Mouse (Mus musculus) olfactory bulb, adult 2 months (tissue): ENCODE measurements at regions not wholly inside any gene's neighbourhood (a gene's known extent, or its start where the extent isn't known, plus 50 kb on each side); places are given as distances from the start of the nearest gene placed in this dataset.
A peak's percentile ranks its signal among the peaks of the same experiment; 100 is the strongest.

Experiments used
- H3K27ac ChIP-seq: fragments of 200-500 bp; 2 replicates; pipeline ENCODE4 v1.5.1; 2012; ENCODE audit warnings: low read depth, low read length; ENCODE audit not compliant: insufficient read depth
- H3K4me1 ChIP-seq: fragments of 200-500 bp; 2 replicates; pipeline ENCODE4 v1.6.1; 2012; ENCODE audit warnings: low read length; ENCODE audit not compliant: control insufficient read depth, insufficient read depth
- H3K4me3 ChIP-seq: fragments of 200-500 bp; 2 replicates; pipeline ENCODE4 v1.5.1; 2012; ENCODE audit warnings: mild to moderate bottlenecking, low read depth, low read length, moderate library complexity; ENCODE audit not compliant: insufficient read depth
- CTCF ChIP-seq: fragments of 200-500 bp; IDR thresholded peaks from 2 replicates; pipeline ENCODE4 v1.5.1; 2012; ENCODE audit warnings: low read depth, mild to moderate bottlenecking, low read length, moderate library complexity; ENCODE audit not compliant: insufficient read depth
- POLR2A ChIP-seq: fragments of 200-500 bp; IDR thresholded peaks from 2 replicates; pipeline ENCODE4 v1.6.1; 2012; ENCODE audit warnings: mild to moderate bottlenecking, low read depth, low read length, moderate library complexity; ENCODE audit not compliant: insufficient read depth
- WGBS: fragments of 180-500 bp; shearing (Covaris S2); methylation state at CpG from one replicate; pipeline ENCODE4 v1.1.7; 2018; 5-methylcytosine and 5-hydroxymethylcytosine counted together

DNA sequence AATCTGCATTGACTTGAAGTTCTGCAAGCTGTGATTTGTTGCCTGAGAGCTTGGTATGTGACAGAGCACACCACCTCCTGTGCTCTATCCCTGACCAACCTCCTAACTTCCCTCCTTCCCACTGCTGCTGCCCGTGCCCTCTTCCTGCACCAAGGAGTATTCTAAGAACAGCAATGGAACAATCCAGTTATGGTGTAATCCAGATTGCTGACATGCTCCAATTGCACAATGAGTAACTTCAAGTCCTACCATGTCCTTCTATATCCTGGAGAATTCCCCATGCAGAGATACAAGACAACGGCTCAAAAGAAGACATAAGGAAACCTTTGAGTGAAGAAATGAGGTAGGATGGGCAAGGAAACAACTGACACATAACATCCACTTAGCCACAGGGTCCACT, 235.5 kb downstream of the Rfpl4b start:
- TF ChIP-seq CTCF = no peak
- no peak for TF ChIP-seq POLR2A
- no peak overlapping the region for H3K27ac ChIP-seq
- H3K4me3 ChIP-seq = no peak overlapping the region
- WGBS = 95% methylated on average over 2 of the region's 2 CpGs
- H3K4me1 ChIP-seq = no peaks in the 10 kb centered on the region

DNA sequence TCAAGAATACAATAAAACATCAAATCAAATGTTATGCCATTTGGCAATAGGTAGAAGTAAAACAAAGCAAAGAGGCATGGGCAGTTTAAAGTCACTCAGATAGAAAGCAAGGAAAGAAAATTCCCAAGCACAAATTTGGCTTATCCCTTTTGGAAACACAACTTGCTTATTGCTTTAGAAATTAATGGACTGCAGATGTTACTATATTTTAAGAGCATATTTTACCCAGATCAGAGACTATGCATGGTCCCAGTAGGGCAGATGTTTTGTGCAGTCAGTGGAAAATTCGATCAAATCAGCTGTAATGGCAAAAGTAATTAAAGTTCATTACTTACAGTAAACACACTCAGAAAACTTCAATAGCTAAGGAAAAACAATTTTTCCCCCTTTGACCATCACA, 245.9 kb downstream of the Rfpl4b start:
- no peak for TF ChIP-seq CTCF
- no peak overlapping the region for H3K27ac ChIP-seq
- no peak overlapping the region for H3K4me3 ChIP-seq
- WGBS = 73% methylated on average over 1 of the region's 1 CpGs
- H3K4me1 ChIP-seq = no peaks in the 10 kb centered on the region

DNA sequence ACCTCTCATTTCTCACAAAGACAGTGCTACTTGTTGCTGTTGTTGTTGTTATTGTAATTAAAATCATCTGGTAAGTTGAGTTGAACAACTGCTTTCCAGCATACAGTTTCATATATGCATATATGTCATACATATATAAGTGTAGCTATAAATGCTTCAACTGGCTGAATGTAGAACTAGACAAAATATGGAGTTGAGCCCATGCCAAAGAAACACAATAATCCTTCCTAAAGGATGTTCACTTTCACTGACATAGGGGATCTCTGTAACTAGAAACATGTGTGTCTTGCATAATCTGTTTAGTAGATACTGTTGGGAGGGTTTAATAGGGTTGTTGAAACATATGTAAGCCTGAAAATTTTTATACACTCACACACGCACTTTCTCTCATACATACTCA, 247.9 kb downstream of the Rfpl4b start:
- H3K4me1 ChIP-seq = no peaks in the 10 kb centered on the region
- WGBS = 94% methylated on average over 1 of the region's 1 CpGs
- no peak overlapping the region for H3K4me3 ChIP-seq
- TF ChIP-seq CTCF (no peak), POLR2A (no peak)
- H3K27ac ChIP-seq = no peak overlapping the region; the same call in 1 of the 2 replicates

DNA sequence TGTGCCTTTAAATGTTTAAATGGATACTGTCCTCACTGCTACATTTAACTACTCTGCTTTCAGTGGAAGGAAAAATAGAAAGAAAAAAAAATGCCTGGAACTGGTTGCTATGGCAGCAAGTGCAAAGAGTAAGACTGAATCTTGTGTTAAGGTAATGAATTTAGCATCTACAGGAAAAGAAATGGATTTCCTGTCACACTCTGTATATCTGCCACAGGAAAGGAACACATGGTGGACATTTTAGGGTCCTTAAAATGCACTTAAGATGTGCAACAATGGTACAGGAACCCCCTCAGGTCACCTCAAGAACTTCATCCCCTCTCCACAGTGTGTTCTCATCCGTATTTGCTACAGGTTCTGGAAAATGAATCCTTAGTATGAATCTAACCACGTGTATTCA, 248.4 kb downstream of the Rfpl4b start:
- TF ChIP-seq POLR2A = no peak
- TF ChIP-seq CTCF = no peak
- WGBS = 33% methylated on average over 2 of the region's 2 CpGs

DNA sequence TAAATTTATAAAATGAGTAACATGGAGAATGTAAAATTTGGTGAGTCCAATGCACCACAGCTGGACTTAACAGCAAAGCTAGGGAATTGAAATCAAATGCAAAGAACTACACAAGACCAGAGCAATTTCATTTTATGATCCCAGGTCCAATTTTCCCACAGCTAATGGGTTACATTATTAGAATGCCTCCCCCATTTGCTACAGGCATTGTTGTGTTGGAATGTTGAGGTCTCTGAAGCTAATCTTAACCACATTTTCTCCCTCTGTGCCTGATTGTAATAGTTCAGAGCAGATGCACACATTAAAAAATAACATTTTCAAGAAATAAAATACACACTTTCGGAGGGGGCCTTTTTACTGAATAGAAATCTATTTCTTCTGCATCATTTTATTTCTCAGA, 254.3 kb downstream of the Rfpl4b start:
- Histone ChIP-seq H3K27ac (no peak overlapping the region), H3K4me3 (no peak overlapping the region), H3K4me1 (no peaks in the 10 kb centered on the region)
- no peak for TF ChIP-seq POLR2A
- no peak for TF ChIP-seq CTCF
- WGBS = 95% methylated on average over 1 of the region's 1 CpGs

More for the DNA sequence above, 248.4 kb downstream of the Rfpl4b start:
- no peaks in the 10 kb centered on the region for H3K4me1 ChIP-seq
- H3K27ac ChIP-seq = peak overlapping the region; percentile 29
- no peak overlapping the region for H3K4me3 ChIP-seq

DNA sequence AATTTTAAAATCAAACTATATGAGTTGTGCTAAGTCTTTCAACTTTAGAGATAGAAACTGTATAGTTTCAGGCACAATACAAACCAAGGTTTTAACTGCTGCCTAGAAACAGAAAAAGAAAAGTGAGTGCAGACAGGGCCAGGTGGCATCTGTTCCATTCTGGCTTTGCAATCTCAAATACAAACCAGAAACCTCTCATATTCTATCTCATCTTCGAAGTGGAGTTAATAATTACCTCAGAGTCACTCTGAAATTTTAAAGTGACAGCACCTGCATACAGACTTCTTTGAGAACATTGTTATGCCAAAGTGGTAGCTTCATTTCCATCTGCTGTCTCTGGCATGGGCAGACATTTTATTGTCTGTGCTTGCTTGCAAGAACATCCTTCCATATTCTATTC, 255.2 kb downstream of the Rfpl4b start:
- Histone ChIP-seq H3K4me3 (no peak overlapping the region), H3K4me1 (no peaks in the 10 kb centered on the region), H3K27ac (no peak overlapping the region)
- WGBS = 77% methylated on average over 1 of the region's 1 CpGs
- no peak for TF ChIP-seq POLR2A

DNA sequence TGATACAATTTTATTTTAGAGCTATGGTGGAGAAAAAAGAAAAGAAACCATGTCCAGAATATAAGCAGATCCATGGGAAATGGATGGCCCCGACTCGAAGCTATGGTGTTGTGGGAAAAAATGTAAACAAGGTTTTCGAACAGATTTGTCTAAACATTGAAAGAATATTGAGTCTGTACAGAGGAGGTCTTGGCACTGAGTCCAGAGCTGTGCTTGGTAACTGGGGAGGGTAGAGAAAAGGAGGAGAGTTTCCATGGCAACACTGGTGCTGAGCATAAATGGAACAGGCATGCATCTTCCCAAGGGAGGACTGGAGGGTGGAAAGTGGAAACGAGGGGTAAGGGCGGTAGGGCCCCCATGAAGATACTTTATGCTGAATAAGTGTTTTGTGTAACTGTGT, 266.5 kb downstream of the Rfpl4b start:
- H3K27ac ChIP-seq = no peak overlapping the region; the same call in 1 of the 2 replicates
- no peak overlapping the region for H3K4me3 ChIP-seq
- WGBS = 8% methylated on average over 5 of the region's 5 CpGs
- no peaks in the 10 kb centered on the region for H3K4me1 ChIP-seq
- no peak for TF ChIP-seq POLR2A

DNA sequence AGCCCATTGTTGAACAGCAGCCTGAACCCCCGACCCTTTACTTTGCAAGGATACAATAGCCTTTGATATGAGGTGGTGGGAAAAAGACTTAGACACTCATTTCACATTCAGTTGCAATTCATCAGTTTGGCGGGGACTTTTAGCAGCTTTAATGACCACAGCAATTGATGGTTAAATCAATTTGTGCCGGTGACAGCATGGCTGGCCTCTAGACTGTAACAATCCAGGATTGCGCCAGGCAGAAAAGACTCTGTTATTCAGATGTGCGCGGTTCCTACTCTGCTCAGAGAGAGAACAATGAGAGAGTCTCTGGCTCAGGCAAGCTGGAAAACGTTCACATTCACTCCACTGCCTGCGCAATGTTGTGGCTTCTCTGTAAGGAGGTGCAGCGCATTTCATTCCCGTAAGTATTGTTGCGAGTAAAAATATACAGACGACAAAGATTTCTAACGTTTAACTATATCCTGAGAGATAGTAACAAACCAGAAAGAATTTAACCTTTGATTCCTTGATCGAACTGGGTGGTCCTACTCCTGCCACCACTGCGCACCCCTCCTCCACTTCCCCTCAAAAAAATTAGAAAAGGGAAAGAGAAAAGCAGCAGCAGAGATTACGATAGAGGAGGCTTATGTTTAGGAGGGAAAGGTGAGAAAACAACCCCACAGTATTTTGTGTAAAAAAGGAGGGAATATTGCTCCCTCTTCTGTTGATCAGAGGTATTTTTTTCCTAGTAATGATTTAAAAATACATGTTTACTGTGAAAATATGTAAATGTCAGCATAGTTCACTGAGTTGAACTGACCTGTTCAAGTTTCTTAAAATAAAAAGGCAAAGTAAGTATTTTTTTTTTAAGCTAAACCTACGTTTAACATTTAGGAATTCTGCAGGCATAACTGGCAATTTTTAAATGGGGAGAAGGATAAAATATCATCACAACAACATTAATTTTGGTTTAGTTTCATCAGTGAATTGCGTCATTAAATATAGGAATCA, 267.6 kb downstream of the Rfpl4b start:
- Histone ChIP-seq H3K27ac (peak overlapping the region; percentile 91), H3K4me3 (peak overlapping the region; percentile 34), H3K4me1 (no peaks in the 10 kb centered on the region)
- 6% methylated on average over 18 of the region's 18 CpGs for WGBS
- no peak for TF ChIP-seq POLR2A
- no peak for TF ChIP-seq CTCF

DNA sequence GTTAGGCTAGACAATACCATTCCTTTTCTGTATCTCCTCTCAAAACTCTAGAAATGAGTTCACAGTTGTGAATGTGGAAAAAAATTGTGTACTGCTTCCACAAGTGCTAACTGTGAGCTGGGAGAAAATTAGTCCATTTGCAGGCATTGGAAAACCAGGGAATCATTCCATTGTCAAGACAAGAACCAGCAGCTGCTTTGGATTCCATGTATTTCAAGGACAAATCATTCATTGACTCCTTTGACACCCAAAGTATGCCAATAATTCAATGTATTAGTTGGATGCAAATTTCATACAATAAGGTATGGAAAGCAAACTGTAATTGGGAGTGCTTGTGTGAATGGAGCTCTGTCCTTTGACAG, 268.3 kb downstream of the Rfpl4b start:
- peak overlapping the region; percentile 91; the same call in 1 of the 2 replicates for H3K27ac ChIP-seq
- no peaks in the 10 kb centered on the region for H3K4me1 ChIP-seq
- TF ChIP-seq CTCF (no peak), POLR2A (no peak)
- H3K4me3 ChIP-seq = no peak overlapping the region

DNA sequence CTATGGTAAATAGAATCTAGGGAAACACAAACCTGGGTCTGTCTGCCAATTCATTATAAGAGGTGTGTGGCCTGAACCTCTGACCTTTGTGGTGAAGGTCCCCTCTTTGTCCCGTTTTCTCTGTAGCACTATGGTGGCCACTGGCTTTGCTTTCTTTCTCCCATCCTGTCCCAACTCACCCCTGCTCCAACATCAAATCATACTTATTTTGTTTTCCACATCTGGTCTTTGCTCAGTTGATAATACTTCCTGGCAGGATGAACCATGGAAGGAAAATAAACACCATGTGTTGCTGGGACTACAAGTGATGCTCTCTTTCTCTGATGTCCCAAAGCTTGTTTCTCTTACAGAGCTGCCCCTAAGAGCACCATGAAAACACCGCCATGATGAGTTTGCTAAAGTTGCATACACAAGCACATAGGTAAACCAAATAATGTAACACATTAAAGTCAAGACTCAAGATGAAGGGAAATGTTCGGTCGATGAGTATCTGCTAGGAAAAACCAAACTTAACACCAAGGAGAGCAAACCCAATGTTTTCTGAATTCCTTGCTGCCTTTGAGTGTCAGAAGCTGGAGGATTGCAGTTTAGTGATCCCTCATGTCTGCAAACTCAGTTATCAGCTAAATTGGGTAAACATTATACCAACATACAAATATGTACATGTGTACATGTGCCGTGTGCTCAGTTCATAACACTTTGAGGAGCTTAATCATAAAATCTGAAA, 269.1 kb downstream of the Rfpl4b start:
- TF ChIP-seq POLR2A (no peak), CTCF (no peak)
- H3K4me3 ChIP-seq = no peak overlapping the region
- H3K27ac ChIP-seq = no peak overlapping the region
- WGBS = 91% methylated on average over 5 of the region's 5 CpGs
- no peaks in the 10 kb centered on the region for H3K4me1 ChIP-seq
